Mouse (Mus musculus) forebrain, embryonic 15.5 days (tissue): ENCODE results near the gene Alg3. TPM values are rescaled to one million over a fixed set of nuclear protein-coding genes. Genes with fewer than 3 reads are reported as not detected.

ENCODE experiments used
- ATAC-seq: fragments of 200-750 bp; cut with Nextera tagmentation; replicated peaks from 2 replicates; pipeline ENCODE4 v1.8.0; 2017; ENCODE audit warnings: mild to moderate bottlenecking, moderate TSS enrichment, moderate library complexity
- H3K27ac ChIP-seq: fragments of 300-500 bp; sonication (generic); replicated peaks from 2 replicates; pipeline ENCODE4 v1.5.1; 2015; ENCODE audit warnings: mild to moderate bottlenecking, inconsistent platforms
- H3K27me3 ChIP-seq: fragments of 300-500 bp; sonication (generic); 2 replicates; pipeline ENCODE4 v1.6.1; 2015; ENCODE audit warnings: inconsistent platforms
- H3K36me3 ChIP-seq: fragments of 300-500 bp; sonication (generic); 2 replicates; pipeline ENCODE4 v1.6.1; 2015; ENCODE audit warnings: mild to moderate bottlenecking, inconsistent platforms
- H3K4me1 ChIP-seq: fragments of 300-500 bp; sonication (generic); 2 replicates; pipeline ENCODE4 v1.6.1; 2015; ENCODE audit warnings: inconsistent platforms
- H3K4me2 ChIP-seq: fragments of 300-500 bp; sonication (generic); replicated peaks from 2 replicates; pipeline ENCODE4 v1.6.1; 2015; ENCODE audit warnings: mild to moderate bottlenecking, inconsistent platforms
- H3K4me3 ChIP-seq: fragments of 300-500 bp; sonication (generic); 2 replicates; pipeline ENCODE4 v1.5.1; 2015; ENCODE audit warnings: mild to moderate bottlenecking, inconsistent platforms
- H3K9ac ChIP-seq: fragments of 300-500 bp; sonication (generic); replicated peaks from 2 replicates; pipeline ENCODE4 v1.6.1; 2015; ENCODE audit warnings: mild to moderate bottlenecking, inconsistent platforms
- H3K9me3 ChIP-seq: fragments of 300-500 bp; sonication (generic); 2 replicates; pipeline ENCODE4 v1.6.1; 2016; ENCODE audit warnings: inconsistent platforms
- WGBS: fragments of 180-500 bp; shearing (Covaris S2); methylation state at CpG from one replicate; pipeline ENCODE4 v1.1.7; 2015; ENCODE audit warnings: mixed read lengths; 5-methylcytosine and 5-hydroxymethylcytosine counted together
- polyA plus RNA-seq: library from polyadenylated mRNA; unstranded; fragments of >200 nt; fragmentation: Nextera tagmentation; extraction: Ambion mirVana; gene quantifications from 2 replicates; pipeline ENCODE4 v1.2.1, GENCODE M21; 2015

The Alg3 gene
- polyA plus RNA-seq, 1 experiment from 2014 or later: 30.5 TPM

- no peaks in the 10 kb centered on the region for H3K9me3 ChIP-seq
- H3K36me3 ChIP-seq: no peaks in the 10 kb centered on the region
- 79% methylated on average over 7 of the region's 7 CpGs for WGBS
- no peak overlapping the region for H3K4me2 ChIP-seq
- no peak overlapping the region for H3K27ac ChIP-seq
- H3K9ac ChIP-seq: no peak overlapping the region
- ATAC-seq: no peak
- peaks cover 25% of the 10 kb centered on the region for H3K27me3 ChIP-seq
- H3K4me1 ChIP-seq: no peaks in the 10 kb centered on the region
- H3K4me3 ChIP-seq: no peak overlapping the region
Observed at GRCm38 (mm10) chr16:20596687-20597441, 14.7 kb downstream of the Alg3 start.

DNA sequence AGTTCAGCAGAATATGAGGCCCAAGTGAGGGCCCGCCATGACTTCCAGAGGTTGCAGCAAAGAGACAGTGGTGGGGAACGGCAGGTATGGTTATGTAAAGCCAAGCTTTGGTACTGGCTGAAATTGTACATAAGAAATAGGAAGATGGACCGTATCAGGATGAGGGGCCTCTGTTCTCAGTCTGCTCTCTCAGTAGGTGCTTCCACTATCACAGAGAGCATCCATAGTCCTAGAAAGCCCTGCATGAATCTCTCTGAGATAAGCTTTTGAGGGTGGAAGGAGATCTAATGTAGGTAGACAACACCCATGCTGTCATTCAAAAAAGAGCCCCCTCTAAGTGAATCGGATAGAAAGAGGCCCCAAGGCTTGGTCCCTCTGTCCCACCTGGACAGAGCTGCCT lies 15.8 kb downstream of the Alg3 start:
- no peak overlapping the region for H3K4me3 ChIP-seq
- 86% methylated on average over 4 of the region's 4 CpGs for WGBS
- H3K27me3 ChIP-seq: peaks cover 36% of the 10 kb centered on the region
- H3K4me2 ChIP-seq: no peak overlapping the region
- H3K9me3 ChIP-seq: no peaks in the 10 kb centered on the region
- H3K36me3 ChIP-seq: no peaks in the 10 kb centered on the region
- peaks cover 7% of the 10 kb centered on the region for H3K4me1 ChIP-seq
- H3K27ac ChIP-seq: no peak overlapping the region
- ATAC-seq: no peak
- no peak overlapping the region for H3K9ac ChIP-seq

GRCm38 (mm10) chr16:20595060-20595673 lies 16.4 kb downstream of the Alg3 start:
- no peak overlapping the region for H3K4me3 ChIP-seq
- H3K27ac ChIP-seq: no peak overlapping the region
- H3K9me3 ChIP-seq: no peaks in the 10 kb centered on the region
- WGBS: 88% methylated on average over 7 of the region's 7 CpGs
- H3K27me3 ChIP-seq: peaks cover 42% of the 10 kb centered on the region
- no peak for ATAC-seq
- H3K36me3 ChIP-seq: no peaks in the 10 kb centered on the region
- H3K4me2 ChIP-seq: no peak overlapping the region
- H3K9ac ChIP-seq: no peak overlapping the region
- H3K4me1 ChIP-seq: peaks cover 13% of the 10 kb centered on the region

DNA sequence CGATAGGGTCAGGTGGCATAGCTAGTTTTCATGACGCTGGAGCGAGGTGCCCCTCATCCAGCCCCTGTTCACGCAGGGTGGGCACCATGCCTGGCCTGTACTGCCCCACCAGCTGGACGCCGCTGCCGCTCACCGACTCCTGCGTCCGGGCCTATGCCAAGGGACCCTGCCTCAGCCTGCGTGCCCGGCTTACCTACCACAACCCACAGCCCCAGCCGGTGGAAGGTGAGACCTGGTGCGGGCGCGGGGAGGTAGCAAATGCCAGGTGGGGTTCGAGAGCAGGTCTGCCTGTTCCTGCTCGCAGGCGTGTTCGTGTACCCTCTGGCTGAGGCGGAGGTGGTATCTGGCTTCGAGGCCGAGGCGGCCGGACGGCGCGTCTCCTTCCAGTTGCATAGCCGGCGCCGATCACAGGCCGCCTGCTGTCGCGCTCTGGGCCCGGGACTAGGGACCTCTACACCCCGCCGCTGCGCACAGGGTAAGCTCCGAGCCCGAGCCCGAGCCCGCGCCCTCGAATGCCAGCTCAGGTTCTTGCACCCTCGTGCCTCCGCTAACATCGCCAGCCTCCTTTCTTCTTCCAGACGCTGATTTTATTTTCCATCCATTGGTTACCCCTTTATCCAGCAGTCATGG lies 20.3 kb downstream of the Alg3 start:
- 3% methylated on average over 44 of the region's 48 CpGs for WGBS
- no peak overlapping the region for H3K9ac ChIP-seq
- peak overlapping the region; percentile 14 for H3K4me3 ChIP-seq
- ATAC-seq: 0 out of 2 replicates have a peak, but pooled peaks have one; percentile 9
- no peaks in the 10 kb centered on the region for H3K36me3 ChIP-seq
- H3K4me2 ChIP-seq: peak overlapping the region; percentile 98
- peaks cover 56% of the 10 kb centered on the region for H3K27me3 ChIP-seq
- H3K9me3 ChIP-seq: no peaks in the 10 kb centered on the region
- H3K27ac ChIP-seq: no peak overlapping the region
- H3K4me1 ChIP-seq: peaks cover 23% of the 10 kb centered on the region

DNA sequence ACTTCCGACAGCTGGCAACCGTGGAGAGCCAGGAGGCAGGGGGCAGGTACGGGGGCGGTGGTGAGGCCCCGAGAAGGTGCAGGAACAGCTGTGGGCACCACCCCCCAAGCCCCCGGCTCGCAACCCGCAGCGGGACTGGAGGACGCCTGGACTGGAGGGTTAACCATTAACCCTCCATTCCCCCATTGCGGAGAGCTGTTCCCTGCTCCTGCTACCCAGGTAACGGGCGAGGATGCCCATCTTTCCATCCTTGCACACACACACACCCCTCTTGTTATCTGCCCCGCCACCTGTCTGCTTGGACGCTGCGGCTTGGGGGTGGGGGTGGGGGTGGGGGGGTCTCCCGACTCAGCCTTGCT lies 20.9 kb downstream of the Alg3 start:
- Histone ChIP-seq H3K4me2 (peak overlapping the region; percentile 98), H3K9ac (no peak overlapping the region), H3K27ac (no peak overlapping the region), H3K4me3 (peak overlapping the region; percentile 61), H3K27me3 (peaks cover 51% of the 10 kb centered on the region), H3K4me1 (peaks cover 23% of the 10 kb centered on the region), H3K36me3 (no peaks in the 10 kb centered on the region), H3K9me3 (no peaks in the 10 kb centered on the region)
- 0 out of 2 replicates have a peak, but pooled peaks have one; percentile 3 for ATAC-seq
- 2% methylated on average over 17 of the region's 17 CpGs for WGBS

- H3K9ac ChIP-seq: peak overlapping the region; percentile 57
- peak; percentile 87 for ATAC-seq
- H3K9me3 ChIP-seq: no peaks in the 10 kb centered on the region
- H3K4me2 ChIP-seq: peak overlapping the region; percentile 98
- H3K27me3 ChIP-seq: peaks cover 51% of the 10 kb centered on the region
- H3K27ac ChIP-seq: no peak overlapping the region
- no peaks in the 10 kb centered on the region for H3K36me3 ChIP-seq
- H3K4me3 ChIP-seq: peak overlapping the region; percentile 61
- H3K4me1 ChIP-seq: peaks cover 23% of the 10 kb centered on the region
- WGBS: under 1% methylated on average over 39 of the region's 39 CpGs
Observed at GRCm38 (mm10) chr16:20589939-20590679, 21.4 kb downstream of the Alg3 start.

DNA sequence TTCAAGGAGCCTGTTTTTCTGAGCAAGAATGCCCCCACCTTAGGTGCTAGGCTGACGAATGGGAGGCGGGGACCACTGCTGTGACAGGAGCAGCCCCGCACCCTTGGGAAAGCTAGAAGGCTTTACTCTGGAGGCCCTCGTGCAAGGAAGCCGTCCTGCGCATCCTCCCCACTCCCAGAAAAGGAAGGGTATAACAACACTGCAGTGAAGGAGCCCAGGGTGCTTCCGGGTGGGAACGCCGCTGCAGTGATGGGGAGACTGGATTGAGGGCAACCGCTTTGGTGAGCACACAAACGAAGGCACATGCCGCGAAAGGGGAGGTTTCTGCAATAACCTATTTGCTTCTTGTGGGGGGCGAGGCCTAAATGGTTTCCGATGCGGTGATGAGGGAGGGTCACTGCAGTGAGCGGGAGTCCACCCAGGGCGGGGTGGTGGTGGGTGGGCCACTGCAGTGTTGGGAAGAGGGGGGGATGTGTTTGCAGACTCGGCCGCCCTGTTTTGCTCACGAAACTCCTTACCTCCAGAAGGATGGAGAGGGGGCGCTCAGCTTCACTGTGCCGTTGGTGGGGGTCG lies 22.1 kb downstream of the Alg3 start, which contains the start of gene Vwa5b2:
TSS of gene Vwa5b2 (plus strand) at position 106 of the 573 bp plus-strand sequence.
- no peak within 1 kb of the TSS; the same call in 1 of the 2 replicates for H3K27ac ChIP-seq
- 1% methylated on average over 24 of the region's 24 CpGs for WGBS
- peaks cover 51% of the 10 kb centered on the region for H3K27me3 ChIP-seq
- H3K4me2 ChIP-seq: peak within 1 kb of the TSS; percentile 98
- H3K36me3 ChIP-seq: no peaks in the 10 kb centered on the region
- peaks cover 23% of the 10 kb centered on the region for H3K4me1 ChIP-seq
- H3K4me3 ChIP-seq: peak within 1 kb of the TSS; percentile 61
- H3K9ac ChIP-seq: peak within 1 kb of the TSS; percentile 57
- peak; percentile 73 for ATAC-seq
- no peaks in the 10 kb centered on the region for H3K9me3 ChIP-seq

- WGBS: 56% methylated on average over 1 of the region's 1 CpGs
- no peak overlapping the region for H3K4me3 ChIP-seq
- H3K36me3 ChIP-seq: peaks cover 29% of the 10 kb centered on the region
- H3K27ac ChIP-seq: no peak overlapping the region
- H3K9me3 ChIP-seq: no peaks in the 10 kb centered on the region
- no peak overlapping the region for H3K4me2 ChIP-seq
- H3K4me1 ChIP-seq: no peaks in the 10 kb centered on the region
- H3K9ac ChIP-seq: no peak overlapping the region
- ATAC-seq: no peak
- no peaks in the 10 kb centered on the region for H3K27me3 ChIP-seq
Observed at GRCm38 (mm10) chr16:20565075-20565474, 46.5 kb downstream of the Alg3 start.

DNA sequence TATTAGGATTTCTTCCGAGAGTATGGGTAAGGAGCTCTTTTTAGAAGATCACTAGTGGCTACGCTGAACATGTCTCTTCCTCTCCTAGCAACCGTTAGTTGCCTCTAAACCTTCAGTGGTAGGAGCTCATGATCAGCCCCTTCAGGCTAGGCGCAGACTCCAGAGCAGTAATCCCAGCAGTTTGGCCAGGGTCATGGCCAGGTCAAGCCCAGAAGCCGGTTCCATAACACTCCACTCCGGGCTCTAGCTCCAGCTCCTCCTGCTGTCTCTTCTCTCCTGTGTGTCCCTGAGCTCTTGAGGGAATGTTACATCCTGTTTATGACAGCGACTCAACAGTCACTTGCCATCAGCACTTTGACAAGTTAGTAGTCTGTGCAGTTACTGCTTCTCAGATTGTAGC lies 54.2 kb downstream of the Alg3 start:
- Histone ChIP-seq H3K4me3 (no peak overlapping the region), H3K9ac (no peak overlapping the region), H3K4me1 (no peaks in the 10 kb centered on the region), H3K4me2 (no peak overlapping the region), H3K9me3 (no peaks in the 10 kb centered on the region), H3K27ac (no peak overlapping the region), H3K27me3 (no peaks in the 10 kb centered on the region), H3K36me3 (peaks cover 79% of the 10 kb centered on the region)
- no peak for ATAC-seq
- 90% methylated on average over 7 of the region's 7 CpGs for WGBS
